Mouse (Mus musculus) midbrain, embryonic 12.5 days (tissue): ENCODE measurements around the gene Vwa3a. TPM values are rescaled to one million over a fixed set of nuclear protein-coding genes. Genes with fewer than 3 reads are reported as not detected.

Experiments used
- ATAC-seq: fragments of 200-750 bp; cut with Nextera tagmentation; 2 replicates; pipeline ENCODE4 v1.8.0; 2017; ENCODE audit warnings: low read depth, moderate TSS enrichment, moderate library complexity; ENCODE audit not compliant: low FRiP score
- H3K27ac ChIP-seq: fragments of 300-500 bp; sonication (generic); replicated peaks from 2 replicates; pipeline ENCODE4 v1.5.1; 2016; ENCODE audit warnings: mild to moderate bottlenecking
- H3K27me3 ChIP-seq: fragments of 300-500 bp; sonication (generic); 2 replicates; pipeline ENCODE4 v1.6.1; 2016; ENCODE audit warnings: mild to moderate bottlenecking
- H3K36me3 ChIP-seq: fragments of 300-500 bp; sonication (generic); 2 replicates; pipeline ENCODE4 v1.6.1; 2016
- H3K4me1 ChIP-seq: fragments of 300-500 bp; sonication (generic); 2 replicates; pipeline ENCODE4 v1.6.1; 2016
- H3K4me2 ChIP-seq: fragments of 300-500 bp; sonication (generic); replicated peaks from 2 replicates; pipeline ENCODE4 v1.6.1; 2016; ENCODE audit warnings: mild to moderate bottlenecking, moderate library complexity
- H3K4me3 ChIP-seq: fragments of 300-500 bp; sonication (generic); 2 replicates; pipeline ENCODE4 v1.5.1; 2016; ENCODE audit warnings: mild to moderate bottlenecking
- H3K9ac ChIP-seq: fragments of 300-500 bp; sonication (generic); replicated peaks from 2 replicates; pipeline ENCODE4 v1.6.1; 2016; ENCODE audit warnings: mild to moderate bottlenecking, moderate library complexity
- H3K9me3 ChIP-seq: fragments of 300-500 bp; sonication (generic); 2 replicates; pipeline ENCODE4 v1.6.1; 2016; ENCODE audit warnings: mild to moderate bottlenecking
- WGBS: fragments of 180-500 bp; shearing (Covaris S2); methylation state at CpG from one replicate; pipeline ENCODE4 v1.1.7; 2016; 5-methylcytosine and 5-hydroxymethylcytosine counted together
- polyA plus RNA-seq: library from polyadenylated mRNA; unstranded; fragments of >200 nt; fragmentation: Nextera tagmentation; extraction: Ambion mirVana; gene quantifications from 2 replicates; pipeline ENCODE4 v1.2.1, GENCODE M21; 2016

The Vwa3a gene
- polyA plus RNA-seq, 1 experiment from 2014 or later: 0.41 TPM

DNA sequence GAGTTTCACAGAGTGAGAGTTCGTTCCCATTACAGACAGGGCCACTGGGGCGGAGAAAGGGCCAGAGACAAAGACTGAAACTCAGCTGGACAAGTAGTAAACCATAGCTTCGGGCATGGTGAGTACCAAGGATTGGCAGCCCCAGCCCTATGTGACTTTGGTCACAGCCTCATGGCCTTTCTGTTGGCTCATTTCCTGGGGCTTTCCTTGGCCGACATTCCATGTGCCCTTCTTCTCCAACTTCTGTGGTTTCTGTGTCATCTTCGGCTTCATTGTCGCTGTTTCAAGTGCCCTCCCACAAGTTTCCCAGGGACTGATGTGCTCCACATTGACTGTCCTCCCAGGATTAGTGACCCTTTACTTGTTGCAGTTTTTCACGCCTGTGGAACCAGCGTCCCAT is 17.7 kb upstream of the Vwa3a start:
- no peak for ATAC-seq
- Histone ChIP-seq H3K27me3 (no peaks in the 10 kb centered on the region), H3K27ac (no peak overlapping the region), H3K4me1 (peaks cover 15% of the 10 kb centered on the region), H3K9me3 (no peaks in the 10 kb centered on the region), H3K36me3 (peaks cover 6% of the 10 kb centered on the region), H3K4me2 (no peak overlapping the region), H3K4me3 (no peak overlapping the region), H3K9ac (no peak overlapping the region)
- WGBS: 91% methylated on average over 8 of the region's 8 CpGs

DNA sequence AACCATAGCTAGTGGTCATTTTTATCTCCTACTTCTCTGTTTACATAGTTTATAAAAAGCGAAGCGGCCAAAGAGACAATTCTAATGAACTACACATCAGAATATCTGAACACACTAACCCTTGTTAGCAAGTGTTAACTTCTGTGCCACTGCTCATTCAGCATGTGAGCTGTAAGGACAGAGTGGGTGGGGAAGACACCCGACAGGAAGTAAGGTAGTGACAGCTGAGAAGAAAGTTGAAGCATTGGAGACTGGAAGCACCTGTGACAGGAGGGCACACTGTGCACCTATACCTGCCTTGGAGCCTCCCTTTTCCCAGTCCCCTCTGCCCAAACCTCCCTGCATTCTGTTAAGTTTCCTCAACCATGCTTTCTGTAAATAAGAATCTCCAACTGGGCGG is 17.1 kb upstream of the Vwa3a start:
- Histone ChIP-seq H3K27me3 (no peaks in the 10 kb centered on the region), H3K4me2 (no peak overlapping the region), H3K9ac (no peak overlapping the region), H3K36me3 (peaks cover 6% of the 10 kb centered on the region), H3K9me3 (no peaks in the 10 kb centered on the region), H3K27ac (no peak overlapping the region), H3K4me3 (no peak overlapping the region), H3K4me1 (peaks cover 15% of the 10 kb centered on the region)
- WGBS: 93% methylated on average over 4 of the region's 4 CpGs
- ATAC-seq: no peak

DNA sequence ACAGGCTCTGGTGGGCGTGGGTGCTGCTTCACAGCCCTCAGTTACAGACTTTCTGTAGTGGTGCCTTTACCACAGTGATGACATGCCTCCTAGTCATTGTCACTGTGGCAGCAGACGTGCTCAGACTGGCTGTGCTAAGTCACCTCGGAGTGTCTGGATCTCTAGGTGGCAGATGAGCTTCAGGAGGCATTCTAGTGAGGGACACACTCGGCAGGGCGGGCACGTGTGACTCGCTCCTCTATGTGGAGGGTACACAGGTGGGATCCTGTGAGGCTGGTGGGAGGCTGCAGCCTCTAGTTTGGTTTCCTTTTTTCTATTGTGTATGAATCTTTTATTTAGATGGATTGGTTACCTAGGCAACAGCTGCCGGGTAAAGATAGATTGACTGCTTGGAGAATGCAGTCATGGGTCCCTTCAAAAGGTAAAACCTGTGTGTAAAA is 16.3 kb upstream of the Vwa3a start:
- no peak overlapping the region for H3K27ac ChIP-seq
- H3K9ac ChIP-seq: no peak overlapping the region
- 41% methylated on average over 8 of the region's 8 CpGs for WGBS
- H3K4me3 ChIP-seq: no peak overlapping the region
- H3K36me3 ChIP-seq: peaks cover 6% of the 10 kb centered on the region
- H3K4me1 ChIP-seq: peaks cover 15% of the 10 kb centered on the region
- H3K4me2 ChIP-seq: no peak overlapping the region
- ATAC-seq: peak; percentile 38; the same call in 1 of the 2 replicates
- no peaks in the 10 kb centered on the region for H3K9me3 ChIP-seq
- no peaks in the 10 kb centered on the region for H3K27me3 ChIP-seq

GRCm38 (mm10) chr7:120727581-120727980 is 11.5 kb upstream of the Vwa3a start:
- no peaks in the 10 kb centered on the region for H3K9me3 ChIP-seq
- H3K27ac ChIP-seq: no peak overlapping the region
- no peak overlapping the region for H3K4me2 ChIP-seq
- peaks cover 16% of the 10 kb centered on the region for H3K36me3 ChIP-seq
- no peak overlapping the region for H3K9ac ChIP-seq
- no peak overlapping the region for H3K4me3 ChIP-seq
- ATAC-seq: no peak
- no peaks in the 10 kb centered on the region for H3K27me3 ChIP-seq
- 95% methylated on average over 3 of the region's 3 CpGs for WGBS
- peaks cover 10% of the 10 kb centered on the region for H3K4me1 ChIP-seq

GRCm38 (mm10) chr7:120729635-120730034 is 9.5 kb upstream of the Vwa3a start:
- Histone ChIP-seq H3K27me3 (no peaks in the 10 kb centered on the region), H3K4me1 (no peaks in the 10 kb centered on the region), H3K27ac (no peak overlapping the region), H3K4me3 (no peak overlapping the region), H3K4me2 (no peak overlapping the region), H3K9ac (no peak overlapping the region), H3K9me3 (no peaks in the 10 kb centered on the region), H3K36me3 (peaks cover 21% of the 10 kb centered on the region)
- no peak for ATAC-seq
- 90% methylated on average over 5 of the region's 5 CpGs for WGBS

DNA sequence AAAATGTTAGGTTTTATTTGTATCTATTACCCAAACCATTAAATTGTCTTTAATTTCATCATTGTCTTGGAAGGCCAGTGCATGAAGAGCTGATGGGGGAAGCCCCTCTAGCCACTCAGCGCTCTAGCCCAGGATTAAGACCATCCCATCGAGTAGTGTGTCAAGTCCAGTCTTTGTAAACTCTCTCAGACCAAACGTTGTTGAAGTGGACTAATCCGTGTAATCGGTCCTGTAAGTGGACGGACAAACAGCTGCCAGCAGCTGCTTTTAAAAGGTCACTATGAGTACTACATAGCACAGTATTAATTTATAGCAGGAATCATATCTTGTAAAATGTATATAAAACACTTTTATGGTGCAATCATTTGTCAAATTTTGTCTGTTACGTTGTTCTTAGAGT is 6.2 kb upstream of the Vwa3a start:
- Histone ChIP-seq H3K27me3 (no peaks in the 10 kb centered on the region), H3K36me3 (peaks cover 19% of the 10 kb centered on the region), H3K9me3 (no peaks in the 10 kb centered on the region), H3K4me1 (no peaks in the 10 kb centered on the region), H3K4me2 (no peak overlapping the region), H3K4me3 (no peak overlapping the region), H3K27ac (no peak overlapping the region), H3K9ac (no peak overlapping the region)
- ATAC-seq: no peak
- WGBS: 82% methylated on average over 7 of the region's 7 CpGs

DNA sequence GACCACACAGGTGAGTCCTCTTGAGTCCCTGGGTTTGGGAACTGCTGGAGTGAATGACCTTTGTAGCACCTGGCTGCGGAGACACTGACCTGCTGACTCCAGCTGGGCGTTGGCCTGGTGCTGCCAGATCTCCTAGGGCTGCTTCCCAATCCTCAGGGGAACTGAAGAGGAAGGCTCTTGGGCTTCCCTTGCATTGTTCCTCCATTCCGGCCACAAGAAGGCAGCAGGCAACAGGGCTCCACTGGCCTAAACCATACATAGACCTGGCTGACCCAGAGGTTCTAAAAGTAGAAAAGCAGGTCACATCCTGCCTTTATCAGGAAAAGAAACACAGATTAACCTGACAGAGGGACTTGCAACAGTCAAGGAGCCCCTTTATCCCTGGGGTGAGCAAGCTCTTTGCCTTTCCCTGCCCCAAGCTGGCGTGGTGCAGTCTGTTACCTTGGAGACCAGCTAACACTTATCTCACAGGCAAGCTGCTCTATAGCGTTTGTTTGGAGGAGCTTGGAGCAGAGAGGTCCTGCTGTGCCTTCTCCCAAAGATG is 512 bp downstream of the Vwa3a start:
- Histone ChIP-seq H3K36me3 (peaks cover 5% of the 10 kb centered on the region; the same call in 1 of the 2 replicates), H3K4me1 (peaks cover 20% of the 10 kb centered on the region), H3K9ac (no peak overlapping the region), H3K27ac (no peak overlapping the region), H3K4me2 (no peak overlapping the region), H3K27me3 (no peaks in the 10 kb centered on the region), H3K4me3 (no peak overlapping the region), H3K9me3 (no peaks in the 10 kb centered on the region)
- 4% methylated on average over 5 of the region's 5 CpGs for WGBS
- ATAC-seq: no peak

GRCm38 (mm10) chr7:120743366-120744351 is 4.5 kb downstream of the Vwa3a start:
- Histone ChIP-seq H3K4me1 (peaks cover 20% of the 10 kb centered on the region), H3K27ac (no peak overlapping the region), H3K27me3 (no peaks in the 10 kb centered on the region), H3K9me3 (no peaks in the 10 kb centered on the region), H3K4me2 (no peak overlapping the region), H3K4me3 (no peak overlapping the region), H3K36me3 (no peaks in the 10 kb centered on the region), H3K9ac (no peak overlapping the region)
- ATAC-seq: no peak
- 78% methylated on average over 14 of the region's 14 CpGs for WGBS

DNA sequence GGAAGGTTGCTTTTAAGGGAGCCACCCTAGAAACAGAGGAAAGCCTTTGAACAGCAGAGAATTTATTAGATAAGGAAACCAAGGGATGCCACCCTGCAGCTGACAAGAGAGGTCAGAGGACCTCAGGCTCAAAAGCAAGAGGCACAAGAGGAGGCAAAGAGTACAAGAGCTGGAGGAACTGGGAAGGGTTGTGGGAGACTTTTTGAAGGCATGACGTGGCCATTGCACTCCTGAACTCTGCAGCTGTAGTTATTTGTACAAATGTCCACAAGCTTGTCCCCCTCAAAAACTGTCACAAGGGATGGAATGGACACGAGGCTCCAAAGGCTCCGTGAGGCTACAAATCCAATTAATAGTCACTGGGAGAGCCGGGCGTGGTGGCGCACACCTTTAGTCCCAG is 5.5 kb downstream of the Vwa3a start:
- no peaks in the 10 kb centered on the region for H3K36me3 ChIP-seq
- peaks cover 15% of the 10 kb centered on the region for H3K4me1 ChIP-seq
- H3K4me2 ChIP-seq: no peak overlapping the region
- no peaks in the 10 kb centered on the region for H3K27me3 ChIP-seq
- no peak overlapping the region for H3K27ac ChIP-seq
- no peak overlapping the region for H3K4me3 ChIP-seq
- no peaks in the 10 kb centered on the region for H3K9me3 ChIP-seq
- no peak overlapping the region for H3K9ac ChIP-seq
- 87% methylated on average over 6 of the region's 6 CpGs for WGBS
- no peak for ATAC-seq

DNA sequence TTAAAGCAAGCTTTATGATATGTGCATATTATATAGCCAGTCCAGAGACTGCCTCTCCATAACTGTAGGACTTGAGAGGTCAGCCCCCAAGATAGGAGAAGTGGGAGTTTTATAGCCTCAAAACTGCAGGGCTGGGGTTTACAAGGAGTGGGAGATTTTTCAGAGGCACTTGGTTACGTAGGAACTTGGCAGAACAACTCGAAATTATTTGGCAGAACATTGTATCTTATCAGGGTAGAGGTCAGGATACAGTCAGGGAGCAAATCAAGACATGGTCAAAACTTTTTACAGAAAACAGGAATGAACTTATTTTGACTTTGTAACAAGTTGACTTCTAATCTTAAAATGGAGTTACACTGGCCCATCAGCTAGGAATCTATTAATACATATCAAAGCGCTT is 6.9 kb downstream of the Vwa3a start:
- 81% methylated on average over 3 of the region's 3 CpGs for WGBS

DNA sequence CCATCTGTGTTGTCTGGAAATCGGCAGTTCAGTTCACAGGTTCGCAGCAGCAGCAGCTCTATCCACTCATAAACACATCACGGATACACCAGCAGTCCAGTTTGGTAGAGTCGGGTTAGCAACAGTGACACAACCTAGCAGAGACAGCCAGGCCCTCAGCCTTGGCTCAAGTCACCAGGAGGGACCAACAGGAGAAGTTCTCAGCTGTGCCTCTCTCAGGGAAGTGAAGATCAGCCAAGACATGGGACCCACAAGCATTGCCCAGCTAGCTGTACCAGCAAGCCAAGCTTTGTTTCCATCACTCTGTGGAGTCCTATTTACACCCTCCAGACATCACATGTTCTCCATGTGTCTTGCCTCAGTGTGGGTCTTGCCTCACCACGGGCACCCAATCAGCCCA is 7.7 kb downstream of the Vwa3a start:
- Histone ChIP-seq H3K4me1 (peaks cover 9% of the 10 kb centered on the region; the same call in 1 of the 2 replicates), H3K27me3 (no peaks in the 10 kb centered on the region), H3K4me3 (no peak overlapping the region), H3K9ac (no peak overlapping the region), H3K27ac (no peak overlapping the region), H3K4me2 (no peak overlapping the region), H3K9me3 (no peaks in the 10 kb centered on the region), H3K36me3 (no peaks in the 10 kb centered on the region)
- 90% methylated on average over 5 of the region's 5 CpGs for WGBS
- no peak for ATAC-seq

More for the DNA sequence above, 6.9 kb downstream of the Vwa3a start:
- Histone ChIP-seq H3K4me2 (no peak overlapping the region), H3K27ac (no peak overlapping the region), H3K4me1 (peaks cover 9% of the 10 kb centered on the region; the same call in 1 of the 2 replicates), H3K36me3 (no peaks in the 10 kb centered on the region), H3K9ac (no peak overlapping the region), H3K27me3 (no peaks in the 10 kb centered on the region), H3K9me3 (no peaks in the 10 kb centered on the region), H3K4me3 (no peak overlapping the region)
- ATAC-seq: no peak

DNA sequence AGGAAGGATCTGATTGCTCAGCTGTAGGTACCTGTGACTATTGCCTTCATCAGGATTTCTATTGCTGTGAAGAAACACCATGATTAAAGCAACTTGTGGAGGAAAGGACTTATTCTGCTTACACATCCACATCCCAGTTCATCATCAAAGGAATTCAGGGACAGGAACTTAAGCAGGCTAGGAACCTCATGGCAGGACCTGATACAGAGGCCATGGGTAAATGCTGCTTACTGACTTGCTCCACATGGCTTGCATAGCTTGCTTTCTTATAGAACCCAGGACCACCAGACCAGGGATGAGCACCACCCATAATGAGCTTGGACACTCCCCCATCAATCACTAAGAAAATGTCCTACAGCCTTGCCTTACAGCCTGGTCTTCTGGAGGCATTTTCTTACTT is 9.4 kb downstream of the Vwa3a start:
- peaks cover 3% of the 10 kb centered on the region; the same call in 1 of the 2 replicates for H3K4me1 ChIP-seq
- no peak overlapping the region for H3K4me3 ChIP-seq
- no peak overlapping the region for H3K27ac ChIP-seq
- no peaks in the 10 kb centered on the region for H3K9me3 ChIP-seq
- H3K36me3 ChIP-seq: no peaks in the 10 kb centered on the region
- no peak for ATAC-seq
- no peaks in the 10 kb centered on the region for H3K27me3 ChIP-seq
- no peak overlapping the region for H3K9ac ChIP-seq
- no peak overlapping the region for H3K4me2 ChIP-seq
